Mouse (Mus musculus) embryo, embryonic 10.5 days (tissue): ENCODE data around the gene Prm1.
"Not testable (repeated sequence)": the region's sequence is repeated elsewhere in the genome, so short reads cannot be mapped to it uniquely, and the experiment has no call there.

ENCODE experiments used
- DNase-seq: peaks from one replicate; pipeline ENCODE4 v3.0.0-alpha.2; 2015; ENCODE audit warnings: low spot score

Gene Prm1

DNA sequence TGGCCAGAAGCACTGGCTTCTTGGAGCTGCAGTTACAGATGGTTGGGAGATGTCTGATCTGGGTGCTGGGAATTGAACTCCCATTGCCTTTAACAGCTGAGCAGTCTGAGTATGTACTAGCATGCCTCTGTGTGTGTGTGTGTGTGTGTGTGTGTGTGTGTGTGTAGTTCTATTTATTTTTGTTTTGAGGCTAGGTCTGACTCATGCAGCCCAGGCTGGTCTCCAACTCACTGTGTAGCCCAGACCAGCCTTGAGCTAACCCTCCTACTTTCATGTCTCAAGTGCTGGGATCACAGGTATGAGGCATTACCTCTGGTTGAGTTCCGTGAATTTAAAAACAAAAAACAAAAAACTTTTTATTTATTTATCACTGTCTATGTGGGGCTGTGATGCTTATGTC, 18.9 kb upstream of the Prm1 start:
- DNase-seq, result no peak

- DNase-seq, result no peak
These were observed 15.7 kb upstream of the Prm1 start for GRCm38 (mm10) chr16:10821387-10821786.

DNA sequence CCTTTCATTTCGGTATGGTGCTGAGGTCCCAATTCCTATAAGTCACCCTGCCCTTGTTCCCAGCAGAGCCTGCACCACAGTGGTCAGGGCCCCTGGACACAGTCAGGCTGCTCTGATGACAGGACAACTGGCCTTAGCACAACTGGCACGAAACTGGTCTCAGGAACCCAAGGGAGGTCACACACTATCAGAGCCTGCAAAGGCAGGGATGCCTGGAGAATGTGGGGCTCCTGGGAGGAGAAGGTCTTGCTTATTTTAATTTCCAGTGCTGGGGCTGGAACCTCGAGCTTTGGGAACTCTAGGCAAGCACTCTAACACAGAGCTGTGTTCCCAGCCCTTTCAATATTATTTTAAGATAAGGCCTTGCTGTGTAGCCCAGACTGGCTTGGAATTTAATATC, 14.3 kb upstream of the Prm1 start:
- no peak for DNase-seq

DNA sequence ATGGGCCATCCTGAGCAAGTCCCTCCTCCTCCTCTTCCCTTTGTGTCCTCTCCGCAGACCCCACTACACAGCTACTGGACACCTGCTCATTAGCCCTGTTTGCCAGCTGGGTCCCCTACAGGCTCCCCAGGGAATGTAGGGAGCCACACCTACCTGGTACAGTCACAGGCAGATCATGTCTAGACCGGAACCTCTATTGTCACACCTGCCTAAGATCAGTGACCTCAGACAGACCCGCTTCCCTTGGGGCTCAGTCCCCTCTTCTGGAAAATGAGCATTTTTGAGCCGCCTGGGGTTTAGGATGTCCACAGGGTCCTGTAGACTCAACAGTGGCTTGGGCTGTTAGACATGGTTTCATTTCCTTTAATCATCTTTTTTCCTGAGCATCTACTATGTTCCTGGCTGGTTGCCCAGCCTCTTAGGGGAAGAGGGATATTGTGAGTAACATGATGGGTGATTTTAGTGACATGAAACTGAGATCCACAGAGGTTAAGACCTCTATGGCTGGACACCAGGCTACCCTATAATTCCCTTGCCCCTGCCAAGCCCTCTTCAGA, 13.0 kb upstream of the Prm1 start:
- no peak for DNase-seq

- no peak for DNase-seq
These were observed 9.2 kb upstream of the Prm1 start for GRCm38 (mm10) chr16:10814864-10815263.

DNA sequence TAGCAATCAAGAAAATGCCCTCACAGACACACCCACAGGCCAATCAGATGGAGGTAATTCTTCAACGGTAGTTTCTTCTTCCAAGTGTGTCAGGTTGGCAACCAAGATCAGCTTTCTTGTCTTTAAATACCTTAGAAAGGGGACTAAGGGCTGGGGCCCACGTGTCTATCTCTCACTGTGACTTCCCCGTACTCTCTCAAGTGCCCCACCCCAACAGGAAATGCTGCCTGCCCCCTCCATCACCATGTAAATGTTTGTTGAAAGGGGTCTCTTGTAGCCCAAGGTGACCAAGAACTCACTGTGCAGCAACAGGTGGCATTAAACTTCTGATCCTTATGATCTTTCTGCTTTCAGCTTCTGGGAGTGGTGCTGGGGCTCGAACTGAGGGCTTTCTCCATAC, 8.1 kb upstream of the Prm1 start:
- DNase-seq, result no peak

DNA sequence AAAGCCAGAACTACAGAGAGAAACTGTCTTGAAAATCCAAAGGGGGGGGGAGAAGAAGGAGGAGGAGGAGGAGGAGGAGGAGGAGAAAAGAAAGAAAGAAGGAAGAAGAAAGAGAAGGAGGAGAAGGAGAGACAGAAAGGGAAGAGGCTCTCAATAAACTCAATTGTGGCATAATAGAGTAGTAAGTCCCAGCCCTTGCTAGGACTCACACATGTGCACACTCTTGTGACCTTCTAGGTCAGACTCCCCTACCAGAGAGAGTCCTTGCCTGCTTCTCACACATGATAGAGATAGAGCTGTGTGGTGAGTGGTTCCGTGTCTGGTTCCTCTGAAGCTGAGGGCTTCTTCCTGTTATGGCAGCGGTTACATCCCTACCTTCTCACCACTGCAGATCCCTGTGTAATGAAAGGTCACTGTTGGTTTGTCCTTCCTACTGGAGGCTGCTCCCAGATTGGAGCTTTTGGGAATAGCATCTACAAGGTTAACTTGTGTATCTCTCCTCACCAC, 7.3 kb upstream of the Prm1 start, which contains the start of gene Gm11172:
Gene Gm11172, plus strand, starts transcription at position 51 of the 507 bp plus-strand sequence.
- no peak for DNase-seq

DNA sequence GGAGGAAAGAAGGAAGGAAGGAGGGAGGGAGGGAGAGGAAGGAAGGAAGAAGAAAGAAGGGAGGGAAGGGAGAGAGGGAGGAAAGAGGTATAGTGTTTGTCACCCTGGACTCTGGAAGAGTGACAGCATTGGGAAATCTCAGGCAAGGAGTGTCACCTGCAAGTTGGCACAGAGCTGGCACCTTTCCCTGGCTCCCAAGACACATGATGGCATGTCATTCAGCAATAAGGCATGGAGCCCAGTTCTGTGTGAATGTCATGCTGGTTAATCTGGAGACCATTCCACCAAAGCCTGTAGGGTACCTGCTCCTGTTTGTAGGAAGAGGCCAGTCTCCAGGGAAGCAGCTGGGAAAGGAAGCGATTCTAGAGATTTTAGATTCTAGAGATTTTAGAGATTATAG, 4.7 kb upstream of the Prm1 start:
- DNase-seq, result no peak

DNA sequence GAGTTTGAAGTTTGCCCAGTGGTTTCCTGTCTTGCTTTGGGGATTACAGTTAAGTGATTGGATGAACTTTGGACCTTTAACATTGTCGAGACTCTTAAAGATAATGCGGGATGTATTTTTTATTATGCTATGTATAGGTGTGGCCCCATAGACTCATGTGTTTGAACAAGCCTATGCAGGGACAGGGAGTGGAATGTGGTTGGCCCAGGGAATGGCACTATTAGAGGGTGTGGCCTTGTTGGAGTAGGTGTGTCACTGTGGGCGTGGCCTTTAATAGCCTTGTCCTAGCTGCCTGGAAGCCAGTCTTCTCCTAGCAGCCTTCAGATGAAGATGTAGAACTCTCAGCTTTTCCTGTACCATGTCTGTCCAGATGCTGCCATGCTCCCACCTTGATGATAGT, 3.2 kb downstream of the Prm1 start:
- not testable (repeated sequence) for DNase-seq

- no peak for DNase-seq
These were observed 9.6 kb downstream of the Prm1 start, which contains the start of gene Prm2 for GRCm38 (mm10) chr16:10796034-10796433. Gene Prm2, minus strand, starts transcription at chr16:10796134.

DNA sequence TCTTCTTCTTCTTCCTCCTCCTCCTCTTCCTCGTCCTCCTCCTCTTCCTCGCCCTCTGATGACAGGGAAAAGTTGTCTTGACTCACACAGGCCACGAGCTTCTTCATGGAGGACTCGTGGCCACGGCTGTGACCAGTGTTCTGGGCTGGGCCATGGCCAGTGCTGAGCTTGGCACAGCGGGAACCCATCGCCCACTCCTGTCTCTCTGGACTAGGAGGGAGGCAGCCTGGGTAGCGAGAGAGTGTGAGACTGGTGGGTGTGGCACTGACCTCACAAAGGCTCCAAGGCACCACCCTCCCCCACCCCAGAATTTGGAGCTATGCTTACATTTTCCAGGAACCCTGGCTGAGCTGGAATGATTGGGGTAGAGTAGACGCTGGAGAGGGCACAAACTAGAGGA, 14.9 kb downstream of the Prm1 start, which contains the start of gene Prm3:
Gene Prm3, minus strand, starts transcription at position 213 of the 400 bp plus-strand sequence.
- DNase-seq, result no peak

DNA sequence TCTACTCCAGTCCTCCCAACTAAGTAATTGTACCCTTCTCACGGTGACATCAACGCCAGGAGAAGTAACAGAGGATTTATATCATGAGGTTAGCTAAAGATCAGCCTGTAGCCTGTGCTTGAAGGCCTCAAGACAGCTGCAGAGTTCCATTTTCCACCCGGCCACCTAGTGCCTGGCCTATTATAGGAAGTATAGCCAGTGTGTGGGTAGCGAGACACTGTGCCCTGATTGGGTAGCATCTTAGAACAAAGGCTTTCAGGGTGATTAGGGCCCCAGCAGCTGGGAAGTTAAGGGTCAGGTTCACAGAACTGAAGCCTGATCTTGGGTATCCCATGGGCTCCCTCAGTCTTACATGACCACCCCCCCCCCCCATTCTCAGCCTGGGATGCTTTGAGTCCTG, 16.8 kb downstream of the Prm1 start:
- no peak for DNase-seq

GRCm38 (mm10) chr16:10788271-10788670, 17.4 kb downstream of the Prm1 start, which contains the start of gene Tnp2:
Gene Tnp2, minus strand, starts transcription at chr16:10788660.
- DNase-seq, result no peak

- no peak for DNase-seq
These were observed 18.0 kb downstream of the Prm1 start for GRCm38 (mm10) chr16:10787548-10788058.

DNA sequence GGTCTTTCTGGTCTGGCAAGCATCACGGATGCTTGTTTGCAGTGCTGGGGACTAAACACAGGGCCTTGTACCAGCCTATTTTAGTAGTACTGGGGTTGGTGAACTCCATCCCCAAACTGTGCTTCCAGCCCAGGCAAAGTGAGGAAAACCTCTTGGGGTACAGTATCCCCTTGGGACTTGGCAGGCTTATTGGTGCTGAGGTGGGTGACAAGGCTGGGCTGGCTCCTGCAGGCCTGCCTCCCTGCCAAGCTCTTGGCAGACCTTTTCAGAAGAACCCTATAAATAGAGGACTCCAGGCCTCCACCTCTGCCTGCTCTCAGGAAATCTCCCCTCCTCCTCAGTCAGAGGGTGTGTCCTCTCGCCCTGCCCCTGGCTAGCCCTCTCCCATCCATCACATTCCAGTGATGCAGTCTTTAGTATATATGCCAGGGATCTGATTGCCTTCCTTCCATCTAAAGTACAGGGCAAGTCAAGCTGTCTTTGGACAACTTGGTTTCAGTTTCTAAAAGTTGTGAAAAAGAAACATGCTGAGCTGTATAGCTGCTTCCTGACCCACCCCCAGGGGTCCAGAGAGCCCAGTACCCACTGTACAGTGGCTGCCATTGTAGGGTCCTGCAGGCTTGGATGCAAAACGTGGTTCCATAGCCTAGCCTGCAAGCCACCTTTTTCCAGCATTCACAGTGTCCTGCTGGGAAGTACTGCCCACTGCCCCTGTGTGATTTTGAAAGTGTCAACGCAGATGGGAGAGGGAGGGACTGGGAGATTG, 18.7 kb downstream of the Prm1 start:
- no peak for DNase-seq

- DNase-seq, result peak; percentile 96
These were observed 19.4 kb downstream of the Prm1 start for GRCm38 (mm10) chr16:10786288-10786687.

GRCm38 (mm10) chr16:10785371-10786231, 20.0 kb downstream of the Prm1 start, which contains the start of gene Socs1:
Gene Socs1, minus strand, starts transcription at chr16:10785536.
- DNase-seq, result peak; percentile 92

- peak; percentile 91 for DNase-seq
These were observed 20.8 kb downstream of the Prm1 start for GRCm38 (mm10) chr16:10784793-10785370.

DNA sequence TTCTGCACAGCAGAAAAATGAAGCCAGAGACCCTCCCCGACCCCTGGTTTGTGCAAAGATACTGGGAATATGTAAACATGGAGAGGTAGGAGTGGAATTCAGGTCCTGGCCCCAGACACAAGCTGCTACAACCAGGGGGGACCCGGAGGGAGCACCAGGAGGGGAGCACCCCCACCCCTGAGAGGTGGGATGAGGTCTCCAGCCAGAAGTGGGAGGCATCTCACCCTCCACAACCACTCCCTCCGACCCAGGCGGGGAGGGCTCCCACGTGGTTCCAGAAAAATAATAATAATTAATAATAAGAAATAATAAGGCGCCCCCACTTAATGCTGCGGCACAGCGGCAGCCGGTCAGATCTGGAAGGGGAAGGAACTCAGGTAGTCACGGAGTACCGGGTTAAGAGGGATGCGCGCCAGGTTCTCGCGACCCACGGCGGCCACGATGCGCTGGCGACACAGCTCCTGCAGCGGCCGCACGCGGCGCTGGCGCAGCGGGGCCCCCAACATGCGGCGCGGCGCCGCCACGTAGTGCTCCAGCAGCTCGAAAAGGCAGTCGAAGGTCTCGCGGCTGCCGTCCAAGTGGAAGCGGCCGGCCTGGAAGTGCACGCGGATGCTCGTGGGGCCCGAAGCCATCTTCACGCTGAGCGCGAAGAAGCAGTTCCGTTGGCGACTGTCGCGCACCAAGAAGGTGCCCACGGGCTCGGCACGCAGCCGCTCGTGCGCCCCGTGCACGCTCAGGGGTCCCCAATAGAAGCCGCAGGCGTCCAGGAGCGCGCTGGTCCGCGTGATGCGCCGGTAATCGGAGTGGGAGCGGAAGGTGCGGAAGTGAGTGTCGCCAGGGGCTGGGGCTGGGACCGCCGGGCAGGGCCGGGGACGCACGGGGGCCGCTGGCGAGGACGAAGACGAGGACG, 21.5 kb downstream of the Prm1 start:
- DNase-seq, result peak; percentile 52

GRCm38 (mm10) chr16:10783451-10783850, 22.2 kb downstream of the Prm1 start:
- no peak for DNase-seq

GRCm38 (mm10) chr16:10783152-10783434, 22.5 kb downstream of the Prm1 start:
- no peak for DNase-seq
